Mouse (Mus musculus) midbrain, postnatal 0 days (tissue): ENCODE measurements around the gene Rerg. TPM values are rescaled to one million over a fixed set of nuclear protein-coding genes. Genes with fewer than 3 reads are reported as not detected.

Experiments
- ATAC-seq: fragments of 200-750 bp; cut with Nextera tagmentation; 2 replicates; pipeline ENCODE4 v1.8.0; 2017; ENCODE audit warnings: moderate number of reproducible peaks, mild to moderate bottlenecking, moderate TSS enrichment, moderate library complexity; ENCODE audit not compliant: low FRiP score
- DNase-seq: peaks from one replicate; pipeline ENCODE4 v3.0.0-alpha.2; 2015; ENCODE audit warnings: low spot score
- H3K27ac ChIP-seq: fragments of 300-500 bp; sonication (generic); 2 replicates; pipeline ENCODE4 v1.5.1; 2014; ENCODE audit warnings: low read depth, mild to moderate bottlenecking, low read length, mixed read lengths
- H3K27me3 ChIP-seq: fragments of 300-500 bp; sonication (generic); 2 replicates; pipeline ENCODE4 v1.6.1; 2014; ENCODE audit warnings: low read length, control low read depth, mixed read lengths; ENCODE audit not compliant: insufficient read depth
- H3K36me3 ChIP-seq: fragments of 300-500 bp; sonication (generic); 2 replicates; pipeline ENCODE4 v1.6.1; 2014; ENCODE audit warnings: low read length, control low read depth, mixed read lengths; ENCODE audit not compliant: insufficient read depth
- H3K4me1 ChIP-seq: fragments of 300-500 bp; sonication (generic); 2 replicates; pipeline ENCODE4 v1.6.1; 2014; ENCODE audit warnings: mild to moderate bottlenecking, control low read depth, antibody characterized with exemption, low read length, mixed read lengths; ENCODE audit not compliant: insufficient read depth
- H3K4me2 ChIP-seq: fragments of 300-500 bp; sonication (generic); 2 replicates; pipeline ENCODE4 v1.6.1; 2014; ENCODE audit warnings: low read depth, mild to moderate bottlenecking, low read length, mixed read lengths; ENCODE audit not compliant: poor library complexity, severe bottlenecking
- H3K4me3 ChIP-seq: fragments of 300-500 bp; sonication (generic); 2 replicates; pipeline ENCODE4 v1.5.1; 2014; ENCODE audit warnings: low read depth, mild to moderate bottlenecking, low read length, moderate library complexity
- H3K9ac ChIP-seq: fragments of 300-500 bp; sonication (generic); replicated peaks from 2 replicates; pipeline ENCODE4 v1.6.1; 2014; ENCODE audit warnings: mild to moderate bottlenecking, low read length, moderate library complexity, mixed read lengths; ENCODE audit not compliant: poor library complexity, severe bottlenecking
- H3K9me3 ChIP-seq: fragments of 300-500 bp; sonication (generic); 2 replicates; pipeline ENCODE4 v1.6.1; 2016; ENCODE audit warnings: low read length, control low read depth
- CTCF ChIP-seq: IDR thresholded peaks from 2 replicates; pipeline ENCODE4 v1.5.1; 2016; ENCODE audit warnings: antibody characterized with exemption, mild to moderate bottlenecking
- WGBS: fragments of 180-500 bp; shearing (Covaris S2); extraction: QIAGEN DNeasy Blood & Tissue Kit; methylation state at CpG from one replicate; pipeline ENCODE4 v1.1.7; 2014; 5-methylcytosine and 5-hydroxymethylcytosine counted together
- polyA plus RNA-seq: library from polyadenylated mRNA; unstranded; fragments of >200 nt; fragmentation: Nextera tagmentation; extraction: Ambion mirVana; gene quantifications from 2 replicates; pipeline ENCODE4 v1.2.1, GENCODE M21; 2015
- total RNA-seq: library from RNA; depleted of rRNA; stranded (reverse); fragments of >200 nt; gene quantifications from 2 replicates; pipeline ENCODE4 v1.2.3, GENCODE M21; 2014

The Rerg gene
- total and polyA plus RNA-seq, 2 experiments from 2014 or later: 0.82 to 8.3 TPM

DNA sequence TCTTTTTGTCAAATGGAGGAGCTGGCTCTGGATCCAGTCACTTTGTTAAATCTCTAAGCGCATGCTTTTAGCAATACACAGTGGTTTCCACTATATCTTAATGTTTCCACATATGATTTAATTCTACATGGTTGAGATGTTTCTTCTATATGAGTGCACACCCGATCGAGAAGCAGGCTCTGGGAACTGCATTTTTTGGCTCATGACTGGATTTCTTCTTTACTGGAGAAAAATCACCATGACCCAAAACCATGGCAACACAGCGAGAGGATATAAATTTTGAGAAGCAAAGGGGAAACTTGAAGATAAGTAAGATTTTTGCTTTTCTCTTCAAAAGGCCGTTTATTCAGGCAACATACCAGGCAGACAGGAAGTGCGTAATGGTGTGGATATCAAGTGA lies 94.1 kb downstream of the Rerg start:
- 68% methylated on average over 6 of the region's 6 CpGs for WGBS
- no peak overlapping the region for H3K27ac ChIP-seq
- H3K9me3 ChIP-seq: no peaks in the 10 kb centered on the region
- no peaks in the 10 kb centered on the region for H3K27me3 ChIP-seq
- H3K4me1 ChIP-seq: no peaks in the 10 kb centered on the region
- no peak for ATAC-seq
- DNase-seq: no peak
- H3K4me2 ChIP-seq: no peak overlapping the region
- no peak overlapping the region for H3K4me3 ChIP-seq
- H3K36me3 ChIP-seq: no peaks in the 10 kb centered on the region
- no peak overlapping the region for H3K9ac ChIP-seq
- TF ChIP-seq CTCF: no peak

DNA sequence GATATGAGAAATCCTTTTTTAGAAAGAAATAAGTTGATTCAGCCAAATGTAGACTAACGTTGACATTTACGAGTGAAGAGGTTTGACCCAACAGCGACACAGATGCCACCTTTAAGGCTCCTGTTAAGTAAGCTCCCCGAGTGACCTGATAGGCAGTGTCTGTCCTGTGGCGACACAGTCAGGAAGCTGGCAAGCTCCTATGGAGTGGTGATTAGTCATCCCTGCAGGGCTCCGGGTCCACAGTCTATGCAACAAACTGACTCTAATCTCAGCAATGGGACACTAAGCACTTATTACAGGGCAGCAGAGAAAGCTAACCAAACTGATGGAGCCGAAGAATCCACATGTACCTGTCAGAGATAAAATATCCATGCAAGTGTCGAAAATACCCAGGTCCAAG lies 98.0 kb downstream of the Rerg start:
- no peaks in the 10 kb centered on the region for H3K9me3 ChIP-seq
- DNase-seq (no peak), ATAC-seq (no peak)
- H3K27me3 ChIP-seq: no peaks in the 10 kb centered on the region
- no peak for TF ChIP-seq CTCF
- no peaks in the 10 kb centered on the region for H3K36me3 ChIP-seq
- H3K9ac ChIP-seq: no peak overlapping the region
- no peak overlapping the region for H3K27ac ChIP-seq
- no peak overlapping the region for H3K4me2 ChIP-seq
- no peaks in the 10 kb centered on the region for H3K4me1 ChIP-seq
- H3K4me3 ChIP-seq: no peak overlapping the region
- 59% methylated on average over 8 of the region's 8 CpGs for WGBS

DNA sequence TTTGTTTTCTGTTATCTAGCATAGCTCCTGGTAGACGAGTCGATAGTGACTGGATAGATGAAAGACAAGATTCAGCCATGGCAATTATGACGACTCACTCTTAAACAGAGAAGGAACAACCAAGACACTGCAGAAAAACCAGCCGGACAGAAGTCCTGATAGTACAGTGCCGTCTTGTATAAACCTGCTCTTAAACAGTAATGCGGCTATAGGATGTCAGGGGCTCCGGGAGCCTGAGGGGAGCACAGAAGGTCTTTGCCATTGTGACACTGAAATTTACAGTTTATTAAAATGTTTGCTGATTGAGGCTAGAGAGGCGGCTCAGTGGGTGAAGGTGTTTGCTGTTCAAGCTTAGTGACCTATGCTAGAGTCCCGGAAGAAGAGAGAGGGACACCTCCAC lies 98.8 kb downstream of the Rerg start:
- Histone ChIP-seq H3K9me3 (no peaks in the 10 kb centered on the region), H3K4me2 (no peak overlapping the region), H3K4me1 (no peaks in the 10 kb centered on the region), H3K4me3 (no peak overlapping the region), H3K27me3 (no peaks in the 10 kb centered on the region), H3K36me3 (no peaks in the 10 kb centered on the region), H3K9ac (no peak overlapping the region), H3K27ac (no peak overlapping the region)
- ATAC-seq (no peak), DNase-seq (no peak)
- no peak for TF ChIP-seq CTCF
- 91% methylated on average over 9 of the region's 9 CpGs for WGBS

DNA sequence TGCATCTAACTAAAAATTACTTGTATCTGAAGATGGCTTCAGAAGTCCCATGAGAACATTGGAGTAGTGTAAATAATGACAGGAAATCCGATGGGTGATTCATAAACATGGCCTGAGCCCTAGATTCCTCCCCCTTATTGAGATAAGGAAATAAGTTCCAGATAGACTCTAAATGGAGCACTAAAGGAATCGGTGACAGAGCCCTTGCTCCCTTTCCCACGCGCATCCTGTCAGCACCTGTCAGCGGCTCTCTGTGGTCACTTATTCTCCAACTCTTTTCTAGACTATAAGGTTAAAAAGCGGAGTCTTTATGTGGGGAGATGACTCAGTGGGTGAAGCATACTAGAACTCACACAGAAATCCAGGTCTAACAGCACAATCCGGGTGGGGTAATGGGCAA lies 104.8 kb downstream of the Rerg start:
- no peak overlapping the region for H3K27ac ChIP-seq
- WGBS: 88% methylated on average over 7 of the region's 7 CpGs
- H3K4me2 ChIP-seq: no peak overlapping the region
- no peak overlapping the region for H3K9ac ChIP-seq
- DNase-seq: no peak
- no peak for ATAC-seq
- TF ChIP-seq CTCF: no peak
- H3K4me3 ChIP-seq: no peak overlapping the region
- no peaks in the 10 kb centered on the region for H3K9me3 ChIP-seq
- no peaks in the 10 kb centered on the region for H3K36me3 ChIP-seq
- 0 out of 2 replicates have a peak, but pooled peaks cover 5% of the 10 kb centered on the region for H3K4me1 ChIP-seq
- H3K27me3 ChIP-seq: no peaks in the 10 kb centered on the region

DNA sequence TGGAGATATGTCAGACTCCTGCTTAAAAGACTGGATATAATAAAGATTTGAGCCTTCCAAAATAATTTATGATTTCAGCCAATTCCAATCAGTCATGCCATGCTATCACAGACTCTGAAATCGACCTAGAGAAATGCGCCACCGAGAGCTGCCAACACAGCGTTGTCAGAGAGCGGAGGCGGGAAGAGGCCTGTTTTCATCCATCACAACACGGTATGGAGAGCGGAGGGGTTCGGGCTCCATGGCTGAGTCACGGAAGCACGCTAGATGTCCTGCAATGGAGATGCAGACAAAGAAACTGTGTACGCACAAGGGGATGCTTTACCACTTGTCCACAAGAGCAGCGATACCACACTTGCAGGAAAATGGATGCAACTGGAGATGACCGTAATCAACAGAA lies 105.5 kb downstream of the Rerg start:
- Histone ChIP-seq H3K4me2 (no peak overlapping the region), H3K9me3 (no peaks in the 10 kb centered on the region), H3K27ac (no peak overlapping the region), H3K27me3 (no peaks in the 10 kb centered on the region), H3K4me1 (0 out of 2 replicates have a peak, but pooled peaks cover 5% of the 10 kb centered on the region), H3K36me3 (no peaks in the 10 kb centered on the region), H3K4me3 (no peak overlapping the region), H3K9ac (no peak overlapping the region)
- ATAC-seq (no peak), DNase-seq (no peak)
- WGBS: 91% methylated on average over 14 of the region's 14 CpGs
- no peak for TF ChIP-seq CTCF

DNA sequence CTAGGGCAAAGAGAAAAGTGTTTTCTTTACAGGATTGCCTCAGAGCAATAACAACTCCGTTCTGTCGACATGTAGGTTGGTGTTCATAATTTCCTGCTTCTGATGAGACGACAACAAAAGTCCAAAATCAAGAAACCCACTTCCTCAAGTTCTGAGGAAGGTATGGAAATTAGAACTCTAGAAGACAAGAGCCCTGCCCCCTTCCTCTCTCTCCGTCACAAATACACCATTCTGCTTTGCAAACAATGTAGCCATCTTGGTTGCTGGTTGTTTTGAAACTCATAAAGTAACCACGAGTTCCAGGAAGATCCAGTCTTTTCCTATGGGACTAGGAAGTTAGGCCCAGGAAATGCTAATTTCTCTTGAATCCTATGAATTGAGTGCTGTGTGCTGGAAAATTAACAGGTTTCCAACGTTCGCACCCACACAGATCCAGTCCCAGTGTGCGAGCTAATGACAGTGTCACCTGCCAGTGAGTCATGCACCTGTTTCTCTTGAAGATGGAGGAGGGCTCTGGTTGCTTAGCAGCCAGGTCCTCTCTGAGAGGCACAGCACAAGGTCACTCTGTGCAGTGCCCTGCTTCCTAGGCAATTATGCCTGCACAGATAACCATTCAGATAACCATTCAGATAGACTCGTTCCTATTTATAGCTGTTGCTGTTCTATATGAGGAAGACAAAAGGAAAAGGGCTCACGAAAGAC lies 106.9 kb downstream of the Rerg start:
- Histone ChIP-seq H3K27me3 (no peaks in the 10 kb centered on the region), H3K36me3 (no peaks in the 10 kb centered on the region), H3K4me2 (no peak overlapping the region), H3K4me1 (0 out of 2 replicates have a peak, but pooled peaks cover 5% of the 10 kb centered on the region), H3K9ac (no peak overlapping the region), H3K27ac (no peak overlapping the region), H3K9me3 (no peaks in the 10 kb centered on the region), H3K4me3 (no peak overlapping the region)
- WGBS: 60% methylated on average over 10 of the region's 10 CpGs
- TF ChIP-seq CTCF: no peak
- DNase-seq (peak; percentile 57), ATAC-seq (peak; percentile 62)
